Mouse (Mus musculus) layer of hippocampus, postnatal 14 days (tissue): ENCODE measurements around the gene Itm2c. TPM values are rescaled to one million over a fixed set of nuclear protein-coding genes. Genes with fewer than 3 reads are reported as not detected.

ENCODE experiments used
- DNase-seq, 2 experiments: peaks; one replicate each; pipeline ENCODE4 v3.0.0; 2021 to 2022; ENCODE audit warnings: low spot score in 2 of 2, mixed read lengths in 1 of 2
- total RNA-seq, 2 experiments: library from RNA; stranded (reverse); gene quantifications; 2 replicates each; pipeline ENCODE4 v1.2.3; 2021

Itm2c gene
- total RNA-seq, 2 experiments from 2014 or later, result 505 to 525 TPM

- DNase-seq, result no peak
These were observed 4.8 kb downstream of the Itm2c start for GRCm38 (mm10) chr1:85898761-85899387.

DNA sequence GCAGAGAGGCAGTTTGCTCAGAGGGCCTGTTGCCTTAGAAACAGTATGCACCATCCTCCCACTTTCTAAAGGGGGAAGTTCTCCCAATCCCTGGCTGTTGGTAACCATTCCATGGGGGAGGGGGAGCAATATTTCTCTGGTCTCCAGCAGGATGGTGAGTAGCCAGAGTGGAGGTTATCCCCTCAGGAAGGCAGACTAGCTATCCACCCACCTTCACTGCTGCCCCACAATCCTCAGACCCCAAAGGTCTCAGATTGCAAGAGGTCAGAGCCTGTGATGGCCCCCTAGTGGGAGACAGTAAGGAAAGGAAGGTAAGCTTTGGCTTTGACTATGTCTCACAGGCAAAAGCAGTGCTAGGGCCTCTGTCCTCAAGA is 5.3 kb downstream of the Itm2c start:
- no peak for DNase-seq

GRCm38 (mm10) chr1:85900521-85901333 is 6.6 kb downstream of the Itm2c start:
- DNase-seq, result no peak

GRCm38 (mm10) chr1:85901516-85902107 is 7.5 kb downstream of the Itm2c start:
- no peak for DNase-seq

DNA sequence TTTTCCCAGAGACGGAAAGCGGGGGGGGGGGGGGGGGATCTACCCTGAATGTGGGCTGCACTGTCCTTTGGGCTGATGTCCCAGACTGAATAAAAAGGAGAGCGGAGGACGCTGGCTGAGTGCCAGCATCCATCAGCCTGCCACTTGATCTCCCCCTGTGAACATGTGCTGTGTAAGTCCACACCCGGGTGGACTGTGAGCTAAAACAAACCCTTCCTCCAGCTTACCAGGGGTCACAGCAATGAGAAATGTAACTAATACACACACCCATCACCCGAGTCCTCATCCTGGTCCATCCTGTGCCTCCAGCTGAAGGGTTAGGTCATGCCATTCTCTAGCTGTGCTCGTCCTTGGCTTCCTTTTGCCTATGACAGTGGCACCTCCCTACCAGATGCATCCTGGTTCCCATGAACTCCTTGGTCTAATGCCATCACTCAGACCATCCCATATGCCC is 8.1 kb downstream of the Itm2c start:
- no peak for DNase-seq

GRCm38 (mm10) chr1:85906892-85907291 is 12.8 kb downstream of the Itm2c start:
- DNase-seq, result no peak

- no peak for DNase-seq
These were observed 14.9 kb downstream of the Itm2c start for GRCm38 (mm10) chr1:85908754-85909590.

DNA sequence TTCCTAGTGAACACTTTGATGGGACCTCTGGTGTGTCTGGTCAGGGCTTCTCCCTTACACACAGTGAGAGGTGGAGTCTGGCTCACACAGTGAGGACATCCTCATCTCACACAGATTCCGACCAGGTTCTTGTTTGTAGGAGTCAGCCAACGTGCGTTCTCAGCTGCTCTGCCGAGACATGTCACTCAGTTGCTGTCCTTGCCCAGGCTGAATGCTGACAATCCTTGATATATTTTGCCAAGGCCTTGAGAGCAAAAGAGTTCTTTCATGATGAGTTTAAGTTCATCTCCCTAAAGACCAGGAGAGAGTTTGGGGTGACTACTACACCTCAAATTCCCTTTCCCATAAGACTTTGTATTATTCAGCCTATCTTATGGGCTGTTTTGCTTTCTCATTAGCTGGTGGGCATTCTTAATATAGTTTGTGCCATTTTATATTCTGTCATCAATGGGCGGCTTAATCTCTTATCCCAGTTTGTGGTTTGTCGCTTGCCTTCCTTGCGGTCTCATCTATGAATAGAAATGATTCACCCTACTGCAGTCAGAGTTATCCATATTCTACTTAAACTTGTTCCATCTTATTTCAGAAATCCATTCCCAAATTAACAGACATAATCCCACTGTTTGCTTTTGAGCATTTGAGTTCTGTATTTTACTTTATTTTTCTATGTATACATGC is 19.1 kb downstream of the Itm2c start:
- DNase-seq, result no peak

DNA sequence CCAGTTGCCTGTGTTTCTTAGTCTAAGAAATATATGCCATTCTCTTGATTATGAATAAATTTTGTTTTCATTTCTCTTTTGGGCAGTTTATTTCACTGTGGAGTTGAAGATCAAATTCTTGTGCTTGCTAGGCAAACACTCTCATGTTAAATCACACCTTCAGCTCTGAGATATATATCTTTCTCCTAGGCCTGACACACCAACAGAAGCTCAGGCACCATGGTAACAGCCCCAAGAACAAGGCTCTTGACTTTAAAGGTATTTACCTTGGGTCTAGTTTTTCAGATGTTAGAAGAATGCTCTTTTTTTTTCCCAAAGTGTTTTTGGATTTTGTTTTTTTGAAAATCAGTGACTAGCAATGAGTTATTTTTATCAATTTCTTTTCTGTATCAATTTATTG is 21.8 kb downstream of the Itm2c start:
- no peak for DNase-seq

GRCm38 (mm10) chr1:85916830-85917450 is 22.9 kb downstream of the Itm2c start:
- no peak for DNase-seq

DNA sequence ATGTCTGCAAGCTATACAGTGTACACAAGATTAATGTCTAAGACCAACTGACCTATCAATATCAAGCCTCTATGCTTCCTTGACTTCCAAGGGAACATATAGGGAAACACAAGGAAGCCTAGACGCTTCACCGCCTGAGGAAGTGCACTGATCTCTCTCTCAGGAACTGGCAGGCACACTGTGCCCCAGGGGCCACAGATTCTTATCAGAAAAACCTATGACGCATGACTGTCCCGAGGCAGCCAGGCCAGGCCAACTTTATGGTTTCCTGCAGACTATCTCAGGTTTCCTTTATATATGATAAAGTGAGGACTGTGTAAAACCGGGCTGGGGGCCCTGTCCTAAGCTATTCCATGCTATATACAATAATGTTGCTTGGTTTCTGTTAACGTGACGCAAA is 25.5 kb downstream of the Itm2c start:
- no peak for DNase-seq

DNA sequence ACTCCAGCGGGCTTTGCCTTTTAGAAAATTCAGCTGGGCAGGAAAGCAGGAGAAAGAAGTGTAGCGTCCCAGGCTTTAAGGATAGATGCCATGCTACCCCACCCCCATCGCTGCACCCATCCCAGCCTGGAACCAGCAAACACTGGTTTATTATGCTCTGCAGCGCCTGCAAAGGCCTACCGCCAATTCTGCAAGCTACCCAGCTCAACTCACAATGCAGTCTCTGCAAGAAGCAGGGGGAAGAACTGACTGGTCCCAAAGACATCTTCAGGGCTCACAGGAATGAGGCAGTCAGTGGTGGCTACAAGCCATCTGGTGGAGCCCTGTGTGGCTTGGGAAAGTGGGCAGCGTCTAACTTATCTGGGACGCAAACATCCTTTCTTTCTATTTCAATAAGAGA is 27.6 kb downstream of the Itm2c start:
- peak; percentile 57 to 80 for DNase-seq

DNA sequence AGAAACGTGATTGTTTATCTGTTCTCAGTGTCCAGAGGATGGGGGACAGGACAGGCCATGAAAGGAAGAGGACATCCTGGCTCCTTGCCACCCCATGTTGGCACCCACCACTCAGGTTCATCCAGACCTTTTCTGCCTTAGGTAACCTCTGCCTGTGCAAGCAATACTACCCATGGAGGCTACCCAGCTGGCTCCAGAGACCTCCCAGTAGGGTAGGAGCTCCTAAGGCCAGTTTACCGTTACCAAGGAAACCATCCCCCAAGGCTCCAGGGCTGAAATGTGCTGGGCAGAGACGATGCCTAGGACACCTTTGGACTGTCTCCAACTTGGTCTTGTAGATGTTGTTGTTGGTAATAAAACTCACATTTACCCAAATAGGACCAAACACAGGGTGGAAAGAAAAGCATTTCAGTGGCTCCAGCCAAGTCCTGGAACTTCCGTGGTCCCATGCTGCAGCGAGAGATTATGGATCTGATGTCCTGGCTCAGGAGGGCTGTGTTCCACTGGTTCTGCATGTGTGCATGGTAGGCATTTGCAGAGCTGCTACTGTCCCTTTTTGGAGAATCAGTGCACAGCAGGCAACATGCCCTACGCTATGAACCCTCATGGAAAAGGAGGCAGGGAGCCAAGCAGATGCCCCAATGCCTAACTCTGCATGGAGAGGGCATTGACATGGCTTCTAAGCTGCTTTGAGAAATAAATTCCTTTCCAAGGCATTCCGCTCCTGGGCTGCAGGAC is 28.2 kb downstream of the Itm2c start:
- DNase-seq, result no peak

DNA sequence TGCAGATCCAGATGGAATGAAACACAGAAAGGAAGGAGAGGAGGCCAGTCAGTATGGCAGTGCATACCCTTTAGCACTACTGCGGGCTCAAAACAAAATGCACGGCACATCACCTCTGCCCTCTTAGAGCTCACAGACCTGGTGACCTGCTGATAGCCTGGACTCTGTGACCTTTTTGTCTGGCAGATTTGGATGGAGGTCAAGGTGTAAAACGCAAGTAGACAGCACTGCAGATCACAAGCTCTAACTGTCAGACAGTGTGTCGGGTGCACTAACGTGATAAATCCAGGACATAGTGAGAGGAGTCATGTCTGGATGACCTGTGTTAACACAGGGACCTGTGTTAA is 28.8 kb downstream of the Itm2c start:
- DNase-seq, result no peak

GRCm38 (mm10) chr1:85925183-85925582 is 31.1 kb downstream of the Itm2c start:
- no peak for DNase-seq

DNA sequence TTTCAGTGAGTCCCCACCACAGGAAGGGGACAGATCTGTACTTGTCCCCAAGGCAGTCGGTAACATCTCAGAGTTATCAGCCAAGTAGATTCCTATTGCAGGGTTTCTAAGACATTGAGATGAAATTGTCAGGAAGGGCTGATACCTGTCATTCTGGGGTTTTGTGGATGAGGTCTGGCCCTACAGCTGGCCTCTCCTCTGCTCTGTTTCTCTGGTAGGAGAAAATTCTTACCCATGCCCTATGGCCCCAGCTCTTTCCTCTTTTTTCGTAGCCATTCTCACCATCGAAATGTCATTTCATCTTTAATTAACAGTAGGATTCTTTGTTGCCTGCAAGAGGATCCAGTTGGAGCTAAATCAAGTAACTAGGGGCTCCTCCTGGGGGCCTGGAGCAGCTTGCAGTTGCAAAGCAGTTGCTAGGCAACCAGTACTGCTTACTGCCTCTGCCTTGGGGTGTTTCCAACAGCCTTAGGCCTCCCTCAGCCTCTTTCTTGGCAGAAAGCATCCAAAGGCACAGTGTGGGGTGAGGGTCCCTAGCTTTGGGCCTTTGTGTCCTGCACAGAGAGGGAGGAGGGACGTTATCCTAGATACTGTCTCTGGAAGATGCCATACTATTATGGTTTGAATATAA is 34.1 kb downstream of the Itm2c start, which contains the start of gene 4933407L21Rik:
4933407L21Rik (plus strand) TSS at position 427 of the 631 bp plus-strand sequence.
- DNase-seq, result peak; percentile 77 to 90

DNA sequence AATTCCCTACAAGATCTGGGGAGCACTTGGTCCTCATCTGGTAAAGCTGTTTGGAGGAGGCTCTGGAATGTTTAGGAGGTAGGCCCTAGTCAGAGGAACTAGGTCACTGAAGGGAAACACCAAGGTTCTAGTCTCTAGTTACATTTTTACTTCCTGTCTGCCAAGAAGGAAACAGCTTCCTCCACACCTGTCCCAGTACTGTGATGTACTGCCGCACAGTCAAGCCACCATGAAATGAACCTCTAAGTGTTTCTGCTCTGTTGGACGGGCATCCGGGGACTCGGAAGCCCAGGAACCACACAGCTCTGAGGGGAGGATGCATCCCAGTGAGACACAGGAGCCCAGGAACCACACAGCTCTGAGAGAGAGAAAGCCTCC is 34.6 kb downstream of the Itm2c start:
- DNase-seq, result no peak

- DNase-seq, result no peak
These were observed 35.3 kb downstream of the Itm2c start for GRCm38 (mm10) chr1:85929406-85929805.

DNA sequence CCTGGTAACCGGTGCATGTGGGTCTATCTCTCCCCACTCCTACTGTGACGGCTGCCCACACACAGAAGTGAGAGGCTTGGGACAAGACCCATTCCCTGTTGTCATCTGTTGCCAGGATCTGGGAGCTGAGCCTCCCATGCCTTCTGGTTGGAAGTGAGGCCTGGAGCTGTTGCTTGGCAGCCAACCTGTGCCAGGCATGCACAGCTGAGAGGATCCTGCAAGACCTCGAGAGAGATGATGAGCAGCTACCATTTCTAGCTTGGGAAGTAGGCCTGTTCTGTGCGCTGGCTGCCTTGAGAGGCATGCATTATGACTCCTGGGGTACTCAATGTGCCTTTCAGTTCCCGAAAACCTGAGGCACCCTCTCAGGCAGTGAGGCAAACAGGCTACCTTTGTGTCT is 37.1 kb downstream of the Itm2c start:
- DNase-seq, result peak in 1 of 2 experiments; percentile 60
